Mouse (Mus musculus) heart, embryonic 11.5 days (tissue): Measurements from ENCODE around the gene Slc50a1. TPM values are rescaled to one million over a fixed set of nuclear protein-coding genes. Genes with fewer than 3 reads are reported as not detected.

Source experiments
- ATAC-seq: fragments of 200-750 bp; cut with Nextera tagmentation; replicated peaks from 2 replicates; pipeline ENCODE4 v1.8.0; 2017; ENCODE audit warnings: moderate library complexity; ENCODE audit not compliant: insufficient number of reproducible peaks, low FRiP score, low TSS enrichment
- H3K27ac ChIP-seq: fragments of 300-500 bp; sonication (generic); 2 replicates; pipeline ENCODE4 v1.5.1; 2014; ENCODE audit warnings: mild to moderate bottlenecking, low read depth, low read length
- H3K27me3 ChIP-seq: fragments of 300-500 bp; sonication (generic); 2 replicates; pipeline ENCODE4 v1.6.1; 2014; ENCODE audit warnings: mild to moderate bottlenecking, low read length, mixed read lengths; ENCODE audit not compliant: control insufficient read depth, insufficient read depth
- H3K36me3 ChIP-seq: fragments of 300-500 bp; sonication (generic); 2 replicates; pipeline ENCODE4 v1.6.1; 2014; ENCODE audit warnings: mild to moderate bottlenecking, low read length, moderate library complexity, mixed read lengths; ENCODE audit not compliant: control insufficient read depth, insufficient read depth
- H3K4me1 ChIP-seq: fragments of 300-500 bp; sonication (generic); 2 replicates; pipeline ENCODE4 v1.6.1; 2014; ENCODE audit warnings: low read length; ENCODE audit not compliant: control insufficient read depth, insufficient read depth
- H3K4me2 ChIP-seq: fragments of 300-500 bp; sonication (generic); 2 replicates; pipeline ENCODE4 v1.6.1; 2014; ENCODE audit warnings: mild to moderate bottlenecking, moderate library complexity
- H3K4me3 ChIP-seq: fragments of 300-500 bp; sonication (generic); 2 replicates; pipeline ENCODE4 v1.5.1; 2014; ENCODE audit warnings: low read depth, low read length
- H3K9ac ChIP-seq: fragments of 300-500 bp; sonication (generic); 2 replicates; pipeline ENCODE4 v1.6.1; 2014; ENCODE audit warnings: mild to moderate bottlenecking, low read depth, low read length, moderate library complexity
- H3K9me3 ChIP-seq: fragments of 300-500 bp; sonication (generic); replicated peaks from 2 replicates; pipeline ENCODE4 v1.6.1; 2016; ENCODE audit warnings: low read length; ENCODE audit not compliant: control insufficient read depth
- WGBS: fragments of 180-500 bp; shearing (Covaris S2); extraction: QIAGEN DNeasy Blood & Tissue Kit; methylation state at CpG from one replicate; pipeline ENCODE4 v1.1.7; 2014; ENCODE audit not compliant: insufficient replicate concordance; 5-methylcytosine and 5-hydroxymethylcytosine counted together
- polyA plus RNA-seq: library from polyadenylated mRNA; unstranded; fragments of >200 nt; fragmentation: Nextera tagmentation; extraction: Ambion mirVana; gene quantifications from 2 replicates; pipeline ENCODE4 v1.2.1, GENCODE M21; 2014

The Slc50a1 gene
- polyA plus RNA-seq, 1 experiment from 2014 or later, result 40.9 TPM

DNA sequence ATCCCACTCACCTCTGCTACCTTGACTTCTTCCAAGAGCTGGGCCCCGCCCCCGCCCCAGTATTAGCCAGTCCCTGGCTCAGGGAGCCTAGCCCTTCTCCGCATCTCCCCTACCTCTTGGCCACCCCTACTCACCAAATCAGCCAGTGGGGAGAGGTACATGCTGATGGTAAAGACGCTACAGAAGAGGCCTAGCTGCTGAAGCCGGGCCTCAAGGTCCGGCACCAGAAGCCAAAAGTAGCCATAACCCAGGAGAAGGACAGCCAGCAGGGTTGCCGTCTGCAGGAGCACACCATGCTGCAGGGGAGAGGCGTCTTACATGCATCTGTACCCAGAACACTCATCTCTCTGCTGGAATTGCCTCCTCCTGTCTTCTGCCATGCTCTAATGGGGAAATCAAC, 1.5 kb downstream of the Slc50a1 start:
- H3K9me3 ChIP-seq, result no peaks in the 10 kb centered on the region
- H3K4me3 ChIP-seq, result no peak overlapping the region
- H3K9ac ChIP-seq, result no peak overlapping the region; the same call in 1 of the 2 replicates
- no peak overlapping the region for H3K27ac ChIP-seq
- WGBS, result 50% methylated on average over 8 of the region's 8 CpGs
- H3K36me3 ChIP-seq, result peaks cover 4% of the 10 kb centered on the region; the same call in 1 of the 2 replicates
- peak overlapping the region; percentile 89 for H3K4me2 ChIP-seq
- peaks cover 34% of the 10 kb centered on the region for H3K4me1 ChIP-seq
- no peak for ATAC-seq
- H3K27me3 ChIP-seq, result no peaks in the 10 kb centered on the region

GRCm38 (mm10) chr3:89266439-89266893, 3.9 kb downstream of the Slc50a1 start:
- no peaks in the 10 kb centered on the region for H3K9me3 ChIP-seq
- H3K9ac ChIP-seq, result peak overlapping the region; percentile 92
- WGBS, result under 1% methylated on average over 20 of the region's 20 CpGs
- H3K36me3 ChIP-seq, result no peaks in the 10 kb centered on the region
- ATAC-seq, result peak; percentile 72
- H3K27me3 ChIP-seq, result no peaks in the 10 kb centered on the region
- H3K4me1 ChIP-seq, result peaks cover 34% of the 10 kb centered on the region
- H3K4me3 ChIP-seq, result peak overlapping the region; percentile 86
- H3K27ac ChIP-seq, result peak overlapping the region; percentile 73
- H3K4me2 ChIP-seq, result peak overlapping the region; percentile 96

DNA sequence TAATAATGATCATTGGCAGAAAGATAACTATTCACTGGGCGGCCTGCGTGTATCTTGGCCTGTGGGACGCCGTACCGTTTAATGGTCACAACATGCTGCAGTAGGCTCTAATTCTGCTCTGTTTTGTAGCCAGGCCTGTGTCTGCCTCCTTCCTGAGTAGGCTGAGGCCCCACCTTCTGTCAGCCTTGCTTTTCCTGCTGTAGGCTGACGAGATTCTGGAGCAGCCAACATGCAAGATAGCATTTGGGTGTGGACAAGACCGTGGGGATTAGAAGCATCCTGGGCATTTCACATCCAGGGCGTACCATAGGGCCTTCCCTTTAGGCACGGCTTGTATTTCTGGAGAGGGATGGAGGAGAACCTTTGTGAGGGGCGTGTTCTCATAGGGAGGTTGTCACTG, 8.0 kb downstream of the Slc50a1 start:
- Histone ChIP-seq H3K4me3 (no peak overlapping the region), H3K4me2 (no peak overlapping the region), H3K27ac (no peak overlapping the region), H3K36me3 (no peaks in the 10 kb centered on the region), H3K9ac (no peak overlapping the region), H3K4me1 (peaks cover 8% of the 10 kb centered on the region), H3K9me3 (no peaks in the 10 kb centered on the region), H3K27me3 (no peaks in the 10 kb centered on the region)
- ATAC-seq, result no peak
- WGBS, result 52% methylated on average over 10 of the region's 10 CpGs

GRCm38 (mm10) chr3:89260211-89260610, 10.2 kb downstream of the Slc50a1 start:
- no peaks in the 10 kb centered on the region for H3K36me3 ChIP-seq
- H3K4me2 ChIP-seq, result no peak overlapping the region
- H3K27ac ChIP-seq, result no peak overlapping the region
- no peaks in the 10 kb centered on the region for H3K9me3 ChIP-seq
- no peaks in the 10 kb centered on the region for H3K4me1 ChIP-seq
- no peak overlapping the region for H3K4me3 ChIP-seq
- 75% methylated on average over 3 of the region's 3 CpGs for WGBS
- H3K9ac ChIP-seq, result no peak overlapping the region
- ATAC-seq, result no peak
- H3K27me3 ChIP-seq, result no peaks in the 10 kb centered on the region

- Histone ChIP-seq H3K27ac (no peak within 1 kb of the TSS), H3K4me2 (no peak within 1 kb of the TSS), H3K4me3 (no peak within 1 kb of the TSS), H3K27me3 (no peaks in the 10 kb centered on the region), H3K4me1 (no peaks in the 10 kb centered on the region), H3K9ac (no peak within 1 kb of the TSS), H3K36me3 (no peaks in the 10 kb centered on the region), H3K9me3 (no peaks in the 10 kb centered on the region)
- 47% methylated on average over 7 of the region's 7 CpGs for WGBS
- no peak for ATAC-seq
These were observed 11.3 kb downstream of the Slc50a1 start, which contains the start of gene Dpm3 for GRCm38 (mm10) chr3:89259076-89259475. Gene Dpm3, plus strand, starts transcription at chr3:89259358.

GRCm38 (mm10) chr3:89256177-89256576, 14.2 kb downstream of the Slc50a1 start:
- H3K27ac ChIP-seq, result no peak overlapping the region
- H3K9me3 ChIP-seq, result no peaks in the 10 kb centered on the region
- H3K9ac ChIP-seq, result no peak overlapping the region
- H3K4me1 ChIP-seq, result peaks cover 8% of the 10 kb centered on the region
- no peak overlapping the region for H3K4me2 ChIP-seq
- no peak for ATAC-seq
- no peak overlapping the region for H3K4me3 ChIP-seq
- 51% methylated on average over 5 of the region's 5 CpGs for WGBS
- H3K36me3 ChIP-seq, result no peaks in the 10 kb centered on the region
- H3K27me3 ChIP-seq, result no peaks in the 10 kb centered on the region

GRCm38 (mm10) chr3:89254994-89255393, 15.4 kb downstream of the Slc50a1 start:
- H3K4me1 ChIP-seq, result peaks cover 18% of the 10 kb centered on the region
- no peaks in the 10 kb centered on the region; the same call in 1 of the 2 replicates for H3K27me3 ChIP-seq
- H3K27ac ChIP-seq, result no peak overlapping the region
- H3K4me2 ChIP-seq, result no peak overlapping the region
- ATAC-seq, result no peak
- H3K9me3 ChIP-seq, result no peaks in the 10 kb centered on the region
- no peak overlapping the region for H3K4me3 ChIP-seq
- 87% methylated on average over 5 of the region's 5 CpGs for WGBS
- H3K36me3 ChIP-seq, result no peaks in the 10 kb centered on the region
- no peak overlapping the region for H3K9ac ChIP-seq

DNA sequence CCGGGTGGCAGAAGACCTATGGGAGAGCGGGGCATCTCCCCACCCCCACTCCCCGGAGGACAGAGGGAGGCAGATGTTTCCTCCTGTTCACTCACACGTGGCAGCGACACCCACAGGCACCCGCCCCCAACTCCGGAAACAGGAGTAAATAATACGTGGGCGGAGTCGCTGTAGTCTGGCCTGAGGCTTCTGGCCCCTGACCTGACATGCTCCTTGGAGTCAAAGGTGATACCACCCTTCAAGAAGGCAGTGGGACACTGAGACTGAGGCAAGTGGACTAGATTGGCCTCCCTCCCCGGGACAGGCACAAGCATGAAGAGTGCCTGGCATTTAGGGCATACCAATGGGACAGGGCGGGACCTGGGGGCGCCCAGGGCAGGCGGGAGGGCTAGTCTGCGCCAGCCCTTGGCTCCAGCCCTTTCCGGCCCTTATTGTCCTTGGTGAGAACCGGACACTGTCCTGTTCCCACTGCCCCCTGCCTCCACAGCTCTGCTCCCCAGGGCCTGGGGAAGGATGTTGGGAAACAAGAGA, 18.9 kb downstream of the Slc50a1 start:
- 0 out of 2 replicates have a peak, but pooled peaks have one; percentile 31 for ATAC-seq
- Histone ChIP-seq H3K4me3 (0 out of 2 replicates have a peak overlapping the region, but pooled peaks have one; percentile 19), H3K9ac (peak overlapping the region; percentile 43; the same call in 1 of the 2 replicates), H3K4me1 (peaks cover 24% of the 10 kb centered on the region), H3K27ac (no peak overlapping the region), H3K27me3 (no peaks in the 10 kb centered on the region; the same call in 1 of the 2 replicates), H3K4me2 (peak overlapping the region; percentile 53), H3K36me3 (no peaks in the 10 kb centered on the region; the same call in 1 of the 2 replicates), H3K9me3 (no peaks in the 10 kb centered on the region)
- 12% methylated on average over 17 of the region's 17 CpGs for WGBS
